Mouse (Mus musculus) embryo, embryonic 10 days (tissue): ENCODE results near the gene Micu1.

ENCODE experiments used
- DNase-seq: peaks from one replicate; pipeline ENCODE4 v3.0.0-alpha.2; 2015; ENCODE audit warnings: low spot score

Micu1 gene

DNA sequence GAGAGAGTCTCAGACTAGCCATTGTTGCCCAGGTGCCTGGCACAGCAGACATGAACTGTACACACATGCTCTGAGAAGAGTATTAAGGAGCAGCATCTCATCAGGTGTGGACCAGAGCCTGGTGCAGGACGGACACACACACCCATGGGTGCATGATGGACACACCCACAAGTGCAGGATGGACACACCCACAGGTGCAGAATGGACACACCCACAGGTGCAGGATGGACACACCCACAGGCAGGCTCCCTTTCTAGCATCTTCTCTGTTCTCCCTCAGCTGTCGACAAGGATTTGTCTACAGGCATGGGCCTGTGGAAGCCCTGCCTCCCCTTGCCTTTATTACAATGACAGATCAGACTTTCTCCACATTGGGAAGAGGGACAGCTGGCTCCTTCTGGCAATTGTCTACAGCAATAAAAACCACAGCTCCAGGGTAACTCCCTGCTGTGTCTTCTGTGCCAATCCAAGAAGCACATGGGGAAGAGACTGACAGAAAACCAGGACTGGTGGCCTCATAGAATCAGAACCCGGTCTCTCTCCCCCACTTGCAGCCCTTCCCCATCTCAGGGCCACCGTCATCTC, 107.8 kb downstream of the Micu1 start:
- no peak for DNase-seq

DNA sequence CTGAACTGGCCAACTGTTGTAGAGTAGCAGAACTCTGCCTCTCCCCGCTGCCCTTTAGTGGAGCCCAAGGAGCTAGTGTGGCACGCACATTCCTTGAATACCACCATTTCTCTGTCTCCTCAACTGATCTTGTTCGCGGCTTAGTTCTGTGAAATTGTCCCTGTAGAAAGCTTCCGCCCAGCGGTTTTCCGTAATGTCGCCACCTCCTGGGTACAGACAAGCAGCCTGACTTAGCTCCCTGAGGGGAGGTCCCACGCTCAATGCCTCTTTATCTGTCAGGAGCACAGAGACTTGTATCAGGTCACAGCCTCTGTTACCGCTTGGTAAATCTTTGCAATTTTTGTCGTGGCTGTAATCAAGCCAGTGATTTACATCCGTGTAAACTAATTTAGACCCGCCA, 110.7 kb downstream of the Micu1 start:
- DNase-seq, result peak; percentile 75

DNA sequence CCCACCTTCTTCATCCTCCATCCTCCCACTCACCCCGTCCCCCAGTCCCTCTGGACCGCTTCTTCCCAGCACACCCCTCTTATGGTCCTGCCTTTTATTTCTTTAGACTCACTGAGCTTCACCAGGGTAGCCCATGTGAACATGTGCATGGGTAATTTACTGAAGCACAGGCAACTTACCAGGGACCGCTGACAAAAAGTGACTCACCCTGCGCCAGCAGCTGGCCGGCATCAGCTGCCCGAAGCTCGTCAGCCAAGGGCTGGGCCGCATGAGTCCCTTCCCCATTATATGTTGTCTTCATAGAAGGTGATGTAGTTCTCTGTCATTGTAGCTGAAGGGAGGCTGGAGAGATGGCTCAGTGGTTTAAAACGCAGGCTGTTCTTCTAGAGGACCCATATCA, 111.5 kb downstream of the Micu1 start:
- no peak for DNase-seq

DNA sequence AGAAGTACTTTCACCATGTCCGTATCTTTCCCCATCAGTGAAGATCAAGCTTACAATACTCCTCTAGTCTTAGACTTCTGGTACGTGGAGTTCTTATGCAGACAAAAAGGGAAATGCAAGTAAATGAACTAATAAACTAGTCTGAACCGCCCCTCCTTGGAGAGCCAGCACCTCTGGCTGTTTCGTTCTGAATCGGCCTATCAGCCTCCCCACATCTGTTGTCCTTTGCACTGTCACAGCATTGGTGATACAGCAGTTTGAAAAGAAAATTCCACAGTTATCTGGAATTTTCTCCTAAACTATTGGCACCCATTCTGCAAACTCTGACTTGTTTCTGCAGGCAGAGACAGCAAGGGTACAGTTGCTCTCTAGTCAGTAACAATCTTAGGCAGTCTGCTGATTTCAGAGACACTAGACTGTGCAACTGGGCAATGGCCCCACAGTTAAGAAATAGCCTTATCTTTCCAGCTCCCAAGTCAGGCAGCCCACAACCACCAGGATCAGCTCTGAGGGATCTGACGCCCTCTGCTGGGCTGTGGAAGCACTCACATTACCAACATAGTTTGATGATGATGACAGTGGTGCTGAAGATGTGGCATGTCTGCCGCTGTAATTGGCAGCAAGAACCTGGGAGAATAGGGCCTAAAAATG, 112.4 kb downstream of the Micu1 start:
- peak; percentile 73 for DNase-seq

DNA sequence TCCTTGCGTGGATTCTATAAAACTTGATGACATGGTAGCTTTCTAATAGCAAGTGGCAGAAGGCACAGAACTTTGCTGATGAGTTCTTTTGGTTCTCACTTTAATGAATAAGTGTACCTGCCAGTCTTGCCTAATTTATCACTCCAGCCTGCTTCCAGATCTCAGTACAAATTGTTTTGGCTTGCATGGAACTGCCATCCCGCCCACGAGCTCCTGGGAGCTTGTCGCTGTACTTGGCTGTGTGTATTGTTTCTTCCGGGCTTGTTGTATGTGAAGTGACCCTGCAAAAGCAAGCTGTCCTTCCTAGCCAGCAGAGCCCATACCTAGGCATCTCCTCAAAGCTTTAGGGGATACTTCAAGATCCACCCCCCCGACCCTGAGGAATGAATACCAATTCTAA, 114.3 kb downstream of the Micu1 start:
- DNase-seq, result no peak

DNA sequence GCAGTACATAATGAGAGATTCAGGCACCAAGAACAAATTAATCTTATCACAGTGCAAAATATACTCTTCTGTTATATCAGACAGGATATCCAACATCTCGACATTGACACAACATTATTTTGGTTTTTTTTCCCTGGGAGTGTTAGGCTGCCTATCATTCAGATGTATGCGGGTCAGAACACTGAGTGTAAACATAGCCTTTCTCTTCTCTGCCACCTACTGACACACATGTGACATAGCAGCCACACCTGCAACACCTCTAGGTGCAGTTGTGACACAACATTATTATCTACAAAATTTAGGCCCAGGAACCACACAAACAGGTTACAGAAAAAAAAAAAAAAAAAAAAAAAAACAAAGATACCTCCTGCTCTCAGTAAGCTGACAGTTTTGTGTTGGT, 115.3 kb downstream of the Micu1 start:
- peak; percentile 39 for DNase-seq

DNA sequence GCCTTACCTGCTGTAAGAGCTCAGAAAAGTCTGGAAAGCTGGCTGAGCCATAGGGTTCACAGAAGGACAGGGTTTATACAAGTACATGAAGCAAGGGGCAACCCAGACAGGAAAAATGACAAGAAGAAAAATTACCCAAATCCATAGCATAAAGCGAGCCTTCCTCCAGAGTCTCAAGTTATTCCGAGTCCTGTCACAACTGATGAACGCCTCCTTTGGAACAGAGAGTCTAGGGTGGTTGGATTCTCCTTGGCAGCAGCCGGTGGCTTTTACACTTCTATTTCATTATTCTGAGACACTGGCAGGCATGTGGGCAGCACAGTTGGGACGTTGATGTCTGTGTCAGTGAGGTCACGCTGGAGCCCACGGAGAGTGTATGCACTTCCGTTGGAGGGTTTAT, 115.7 kb downstream of the Micu1 start:
- DNase-seq, result no peak

DNA sequence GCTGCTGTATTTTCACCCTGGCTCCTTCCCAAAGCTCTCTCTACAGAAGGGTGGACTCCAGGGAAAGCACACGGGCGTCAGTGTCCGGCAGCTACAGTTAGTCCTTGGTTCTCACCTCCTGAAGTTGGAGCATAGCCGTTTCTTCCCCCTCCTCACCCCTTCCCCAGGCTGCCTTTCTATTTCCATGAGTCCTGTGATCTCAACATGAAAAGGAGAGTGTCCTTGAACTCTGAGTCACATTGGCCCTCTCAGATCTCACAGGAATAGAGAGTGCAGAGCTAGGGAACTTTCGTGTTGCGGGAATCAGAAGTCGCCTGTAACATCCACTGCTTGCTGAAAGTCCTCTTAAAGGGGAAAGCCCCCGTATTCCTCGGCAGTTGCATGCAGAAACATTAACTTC, 116.9 kb downstream of the Micu1 start:
- no peak for DNase-seq

DNA sequence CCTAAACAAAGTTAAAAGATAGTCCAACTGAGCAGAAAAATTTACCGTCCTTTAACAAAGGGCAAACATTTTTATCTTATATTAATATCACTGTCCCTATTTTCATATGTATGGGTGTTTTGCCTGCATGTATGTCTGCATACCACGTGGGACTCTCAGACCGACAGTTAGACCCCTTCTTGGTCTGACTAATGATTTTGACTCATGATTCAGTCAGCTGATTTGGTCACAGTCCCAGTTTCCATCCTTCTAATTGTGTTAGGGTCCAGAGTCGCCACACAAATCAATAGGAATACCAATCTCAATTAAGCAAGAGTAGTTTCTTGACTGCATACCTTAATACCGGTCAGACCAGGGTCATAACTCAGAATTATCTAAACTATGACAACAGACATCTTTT, 118.6 kb downstream of the Micu1 start:
- no peak for DNase-seq

DNA sequence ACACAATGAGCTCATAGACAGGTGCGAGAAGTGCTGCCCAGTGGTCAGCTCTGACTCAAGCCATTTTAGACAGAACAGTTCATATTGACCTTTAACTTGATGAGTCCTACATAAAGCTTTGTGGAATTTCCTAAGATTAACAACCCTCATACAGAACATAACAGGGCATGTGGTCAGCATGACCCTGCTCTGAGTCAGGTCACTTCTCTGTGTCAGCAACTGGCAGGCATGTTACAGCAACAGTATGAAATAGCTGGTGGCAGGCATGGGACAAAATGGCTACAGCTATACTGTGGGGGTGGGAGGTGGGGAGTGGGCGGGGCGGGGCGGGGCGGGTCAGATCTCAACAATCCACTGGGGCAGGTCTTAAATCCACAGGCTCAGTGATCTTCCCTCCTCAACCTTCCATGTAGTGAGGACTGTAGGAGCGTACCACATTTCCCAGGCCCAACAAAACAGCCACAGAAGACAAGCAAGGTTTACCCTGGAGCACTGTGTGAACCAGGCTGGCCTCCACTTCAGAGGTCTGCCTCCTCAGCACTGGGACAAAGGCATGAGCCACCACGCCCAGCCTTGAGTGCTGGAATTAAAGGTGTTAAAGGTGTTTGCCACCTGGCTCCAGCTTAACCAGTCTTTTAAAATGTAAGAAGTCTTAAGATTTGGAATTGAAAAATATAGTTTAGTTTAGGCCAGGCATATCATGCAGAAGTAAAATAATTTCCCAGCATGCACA, 119.2 kb downstream of the Micu1 start:
- DNase-seq, result no peak

DNA sequence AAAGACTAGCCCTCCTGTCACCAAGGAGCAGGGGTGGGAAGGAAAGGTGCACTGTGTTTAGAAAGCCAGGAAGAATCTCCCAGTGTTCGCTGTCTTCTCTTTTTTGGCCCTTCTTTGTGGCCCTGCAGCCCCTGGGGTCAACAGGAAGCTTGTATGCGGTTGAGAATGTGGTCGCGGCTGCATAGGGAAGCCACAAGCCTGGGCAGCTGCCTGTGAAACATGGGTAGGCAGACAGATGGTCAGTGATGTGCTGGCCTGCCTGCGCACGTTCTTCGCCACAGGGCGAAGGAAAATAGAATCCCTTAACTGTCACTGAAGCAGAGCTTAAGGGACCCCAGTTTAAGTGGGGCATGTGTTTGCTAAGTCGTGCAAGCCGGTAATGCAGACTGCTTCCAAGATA, 120.6 kb downstream of the Micu1 start:
- no peak for DNase-seq

DNA sequence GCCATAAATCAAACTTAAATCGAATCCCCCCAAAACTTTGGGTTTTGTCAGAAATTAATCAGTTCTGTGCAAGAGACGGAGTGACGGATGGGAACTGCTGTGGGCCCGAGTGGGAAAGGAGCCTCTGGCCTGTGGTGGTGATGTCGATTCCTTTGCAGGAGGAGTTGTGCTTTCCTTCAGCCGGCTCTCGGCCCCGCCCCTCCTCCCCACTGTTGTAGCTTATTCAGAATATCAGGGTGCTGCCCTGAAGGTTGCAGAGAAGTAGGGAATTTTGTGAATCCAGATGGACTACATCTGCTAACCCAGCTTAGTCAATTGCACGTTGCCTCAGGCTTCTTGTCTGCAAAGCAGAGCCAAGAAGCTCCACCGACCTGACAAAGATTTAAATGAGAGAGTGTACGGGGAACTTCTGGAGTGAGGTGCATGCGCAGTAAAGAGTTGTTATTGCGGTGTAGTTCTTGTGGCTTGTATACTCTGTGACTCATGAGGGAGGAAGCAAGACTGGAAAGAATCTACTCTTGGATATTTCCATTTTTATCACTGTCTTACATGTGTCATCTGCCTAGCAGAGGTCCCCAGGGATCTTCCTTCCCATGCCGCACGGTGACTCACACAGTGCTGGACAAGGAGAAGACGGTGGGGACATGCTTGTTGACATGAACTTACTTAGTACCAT, 123.0 kb downstream of the Micu1 start:
- DNase-seq, result no peak

DNA sequence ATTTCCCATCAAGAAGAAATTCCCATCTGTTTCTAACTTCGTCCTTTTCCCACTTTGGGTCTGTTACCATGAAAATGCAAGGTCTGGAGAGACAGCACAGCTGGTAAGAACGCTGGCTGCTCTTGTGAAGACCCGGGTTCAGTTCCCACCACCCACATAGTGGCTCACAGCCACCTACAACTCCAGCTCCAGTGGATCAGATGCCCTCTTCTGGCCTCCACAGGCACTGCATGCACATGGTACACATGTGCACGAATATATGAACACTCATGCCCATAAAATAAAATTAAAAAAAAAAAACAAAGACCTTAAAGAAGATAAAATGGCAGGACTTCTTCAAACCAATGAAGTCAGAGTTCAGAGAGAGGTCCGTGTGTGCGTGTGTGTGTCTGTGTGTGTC, 127.6 kb downstream of the Micu1 start:
- no peak for DNase-seq

DNA sequence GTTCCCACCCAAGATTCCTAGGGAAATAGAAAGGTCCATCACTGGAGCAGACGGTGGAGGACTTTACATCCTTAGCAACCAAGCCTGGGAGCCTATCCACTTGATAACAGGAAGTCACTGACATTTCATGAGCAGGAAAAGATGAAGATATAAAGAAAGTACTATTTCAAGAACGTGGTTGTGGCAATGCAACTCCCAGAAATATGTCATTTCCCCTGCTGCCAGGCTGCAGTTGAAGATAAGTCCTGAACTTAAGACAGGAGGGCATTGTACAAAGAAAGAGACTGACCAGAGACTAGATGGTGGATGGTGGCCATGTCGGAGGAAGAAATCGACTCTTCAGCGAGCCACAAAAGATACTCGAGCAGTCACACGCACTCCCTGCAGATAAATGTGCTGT, 129.7 kb downstream of the Micu1 start:
- DNase-seq, result no peak

DNA sequence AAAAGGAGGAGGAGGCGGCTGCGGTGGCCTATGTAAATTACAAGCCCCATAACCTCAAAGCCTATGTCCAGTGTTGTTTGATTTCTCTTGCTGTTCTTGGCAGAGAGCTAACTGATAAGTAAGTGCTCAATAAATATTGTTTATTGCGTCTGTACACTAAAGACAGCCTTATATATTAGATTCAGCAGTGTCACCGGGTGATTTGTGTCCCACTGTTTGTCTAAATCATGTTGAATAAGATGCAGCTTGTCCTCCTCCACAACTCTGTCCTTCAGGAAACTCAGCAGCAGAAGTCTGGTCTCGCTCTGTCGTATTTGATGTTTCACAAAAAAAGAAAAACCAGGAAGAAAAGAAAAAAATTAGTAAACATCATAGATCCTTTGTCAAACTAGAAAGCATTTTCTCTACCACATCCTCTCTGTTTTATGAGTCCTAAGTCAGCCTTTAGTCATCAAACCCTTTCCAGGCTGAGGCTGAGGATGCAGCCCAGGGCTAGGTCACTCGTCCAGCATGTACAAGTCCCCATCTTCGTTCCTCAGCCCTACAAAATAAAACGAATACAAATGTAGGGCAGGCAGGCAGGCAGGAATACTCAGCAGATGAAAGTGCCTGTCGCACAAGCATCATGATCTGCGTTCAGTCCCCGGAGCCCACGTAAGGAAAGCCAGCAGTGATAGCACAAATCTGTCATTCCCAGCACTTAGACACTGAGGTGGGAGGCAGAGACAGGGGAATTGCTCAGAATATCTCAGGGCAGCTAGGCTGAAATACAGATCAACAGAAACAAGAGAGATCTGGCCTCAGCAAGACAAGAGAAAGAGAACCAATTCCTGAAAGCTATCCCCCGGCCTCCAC, 133.3 kb downstream of the Micu1 start:
- DNase-seq, result no peak

DNA sequence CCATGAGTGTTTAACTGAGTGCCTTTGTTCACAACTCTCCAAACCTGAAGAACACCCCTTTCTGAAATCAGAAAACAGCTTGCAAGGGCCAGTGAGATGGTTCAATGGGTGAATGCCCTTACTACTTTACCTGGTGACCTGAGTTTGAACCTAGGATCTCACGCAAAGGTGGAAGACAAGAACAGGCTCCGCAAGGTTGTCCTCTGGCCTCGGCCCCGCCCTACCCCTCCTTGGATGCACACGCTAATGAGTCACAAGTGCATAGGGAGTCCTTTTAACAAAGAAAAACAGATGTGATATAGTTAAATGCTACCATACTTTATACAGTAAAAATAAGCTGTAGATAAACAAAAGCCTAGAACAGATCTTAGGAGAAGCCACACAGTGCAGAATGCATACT, 135.2 kb downstream of the Micu1 start:
- DNase-seq, result no peak

DNA sequence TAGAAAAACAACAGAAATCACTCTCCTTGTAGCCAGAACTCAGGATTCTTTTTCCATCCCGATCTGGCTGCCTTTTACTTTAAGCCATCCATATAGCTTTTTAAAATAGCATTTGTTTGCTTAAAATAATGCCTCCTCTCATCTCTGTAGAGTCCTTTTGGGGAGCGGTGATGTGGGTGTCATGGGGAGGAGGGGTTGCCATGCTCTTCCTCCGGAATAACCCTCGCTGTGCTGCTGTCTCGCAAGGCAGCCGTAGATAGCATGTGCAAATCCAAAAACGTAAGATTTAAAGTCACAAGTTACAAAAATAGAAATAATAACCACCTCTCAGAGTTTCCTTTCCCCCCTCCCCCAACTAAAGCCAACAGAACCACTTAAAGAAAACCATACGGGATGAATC, 139.2 kb downstream of the Micu1 start:
- DNase-seq, result no peak

DNA sequence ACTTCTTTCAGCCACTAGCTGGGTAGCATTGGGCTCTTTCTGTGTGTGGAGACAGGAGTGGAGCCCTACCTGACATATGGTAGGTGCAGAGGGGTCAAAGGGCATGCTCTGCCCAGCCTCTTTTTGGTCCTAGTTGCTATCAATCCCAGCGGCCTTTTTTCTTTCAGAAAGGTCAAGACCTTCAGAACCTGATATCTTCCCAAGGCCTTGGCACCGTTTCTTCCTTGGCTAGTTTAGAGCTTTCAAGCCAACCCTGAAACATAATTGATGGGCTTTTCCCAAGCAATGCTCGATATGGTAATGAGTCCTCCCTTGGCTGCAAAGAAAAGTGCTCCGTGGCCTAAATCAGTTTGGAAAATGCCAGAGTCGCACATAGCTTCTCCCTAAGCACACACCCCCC, 140.8 kb downstream of the Micu1 start:
- DNase-seq, result no peak

DNA sequence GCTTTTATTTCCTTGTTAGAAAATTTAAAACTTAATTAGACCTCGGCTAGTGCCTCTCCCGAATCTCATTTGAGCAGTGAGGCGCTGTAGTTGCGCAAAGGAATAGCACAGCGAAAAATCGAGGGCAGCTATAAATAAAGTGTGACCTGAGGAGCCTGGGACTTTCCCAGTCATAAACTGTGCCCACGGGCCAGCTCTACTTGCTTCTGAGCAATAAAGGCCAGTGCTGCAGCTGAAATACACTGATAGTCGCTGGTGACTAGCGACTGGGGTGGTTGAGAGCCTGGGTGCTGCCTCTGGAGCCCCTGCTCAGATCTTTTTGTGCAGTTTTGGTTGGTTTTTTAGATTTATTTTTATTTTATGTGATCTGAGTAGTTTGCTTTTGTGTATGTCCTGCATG, 142.4 kb downstream of the Micu1 start:
- no peak for DNase-seq

DNA sequence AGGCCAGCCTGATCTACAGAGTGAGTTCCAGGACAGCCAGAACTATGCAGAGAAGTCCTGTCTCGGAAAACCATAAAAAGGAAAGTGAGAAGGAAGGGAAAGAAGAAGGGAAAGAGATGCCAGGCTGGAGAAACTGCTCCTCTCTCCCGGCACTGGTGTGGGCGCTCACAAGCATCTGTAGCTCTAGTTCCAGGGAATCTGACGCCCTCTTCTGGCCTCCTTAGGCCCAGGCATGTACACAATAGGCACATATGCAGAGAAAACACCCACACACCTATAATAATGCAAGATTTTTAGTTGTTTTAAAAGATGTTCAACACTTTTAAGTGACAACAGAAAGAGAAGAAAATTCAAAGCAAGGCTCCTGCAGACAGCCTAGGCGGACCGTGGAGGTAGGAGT, 144.1 kb downstream of the Micu1 start:
- DNase-seq, result no peak

DNA sequence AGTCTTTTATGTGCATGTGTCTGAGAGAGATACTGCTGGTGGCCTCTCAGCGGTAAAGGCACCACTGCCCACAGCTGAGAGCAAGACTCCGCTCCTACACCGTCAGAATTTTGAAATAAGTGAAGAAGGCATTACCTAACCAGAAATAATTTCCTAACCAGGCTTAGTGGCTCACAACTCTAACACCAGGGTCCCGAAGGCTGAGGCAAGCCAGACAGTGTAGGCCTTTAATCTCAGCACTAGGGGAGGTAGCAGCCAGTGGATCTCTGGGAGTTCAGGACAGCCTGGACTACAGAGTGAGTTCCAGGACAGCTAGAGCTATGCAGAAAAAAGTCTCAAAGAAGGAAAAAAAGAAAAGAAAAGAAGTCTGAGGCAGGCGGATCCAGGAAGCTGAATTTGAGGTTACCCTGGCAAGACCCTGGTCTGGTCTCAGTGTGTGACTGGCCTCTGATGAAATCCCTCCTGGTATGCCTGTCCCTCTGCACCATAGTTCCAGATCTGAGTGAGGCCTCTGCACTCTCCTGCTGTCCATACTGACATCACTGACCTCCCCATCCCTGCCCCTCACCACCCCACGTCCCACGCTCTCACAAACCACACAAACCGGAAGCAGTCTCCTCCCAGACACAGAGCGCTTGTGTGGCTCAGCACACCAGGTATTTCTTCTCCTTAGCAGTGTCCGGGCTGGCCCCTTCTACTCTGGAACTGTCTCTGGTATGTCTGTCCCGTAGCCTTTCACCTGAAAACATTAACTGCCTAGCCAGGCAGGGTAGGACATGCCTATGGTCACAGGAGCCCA, 146.0 kb downstream of the Micu1 start:
- no peak for DNase-seq
